Mouse (Mus musculus): ENCODE results near the gene Thnsl2.
A peak's percentile ranks its signal among the peaks of the same experiment; 100 is the strongest.

DNA sequence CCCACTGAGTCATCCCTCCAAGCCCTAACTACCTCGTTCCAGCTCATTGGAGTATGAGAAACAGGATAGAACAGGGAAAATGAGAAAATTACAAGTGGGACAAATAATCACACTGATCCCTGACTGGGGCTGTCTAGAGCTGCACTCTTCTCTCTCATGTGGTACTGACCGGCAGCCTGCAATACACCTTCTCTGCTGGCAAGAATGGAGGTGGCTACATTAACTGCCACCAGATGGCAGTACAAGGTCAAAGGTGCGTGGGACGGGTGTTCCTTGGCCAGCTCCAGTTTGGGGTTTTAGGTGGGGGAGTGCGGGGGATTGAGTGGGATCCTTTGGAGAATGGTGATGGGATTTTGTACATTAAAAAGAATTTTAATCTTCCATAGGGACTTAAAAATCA lies 5.3 kb upstream of the Thnsl2 start:
- TF ChIP-seq CTCF (IDR thresholded peaks at IDR 0.05; ENCODE audit: control insufficient read depth, insufficient read depth, low read length) (peak; percentile 72), POLR2A (IDR thresholded peaks at IDR 0.05; ENCODE audit: borderline replicate concordance, control insufficient read depth, low read depth, low read length) (no peak)
